Mouse (Mus musculus): ENCODE data around the gene Zzef1. TPM values are rescaled to one million over a fixed set of nuclear protein-coding genes. Genes with fewer than 3 reads are reported as not detected.
A peak's percentile ranks its signal among the peaks of the same experiment; 100 is the strongest.

The Zzef1 gene
- polyA plus RNA-seq, 1 experiment from 2014 or later: 14.3 TPM

GRCm38 (mm10) chr11:72926226-72926890, 130.3 kb downstream of the Zzef1 start:
- Histone ChIP-seq H3K4me1 (peaks cover 7% of the 10 kb centered on the region; the same call in 1 of the 2 replicates), H3K27ac (no peak overlapping the region), H3K4me2 (replicated peaks) (no peak overlapping the region), H3K27me3 (no peaks in the 10 kb centered on the region), H3K4me3 (no peak overlapping the region), H3K9ac (no peak overlapping the region), H3K36me3 (peaks cover 37% of the 10 kb centered on the region), H3K9me3 (replicated peaks) (no peaks in the 10 kb centered on the region)
- peak; percentile 54; the same call in 1 of the 2 replicates for ATAC-seq (ENCODE audit: low FRiP score)
- WGBS: 53% methylated on average over 13 of the region's 13 CpGs

- H3K9me3 ChIP-seq (replicated peaks): no peaks in the 10 kb centered on the region
- no peak for ATAC-seq (ENCODE audit: low FRiP score)
- WGBS: 66% methylated on average over 2 of the region's 2 CpGs
- H3K9ac ChIP-seq: no peak overlapping the region
- H3K27me3 ChIP-seq: no peaks in the 10 kb centered on the region
- no peak overlapping the region for H3K27ac ChIP-seq
- H3K4me3 ChIP-seq: no peak overlapping the region
- peaks cover 22% of the 10 kb centered on the region for H3K36me3 ChIP-seq
- no peaks in the 10 kb centered on the region; the same call in 1 of the 2 replicates for H3K4me1 ChIP-seq
- H3K4me2 ChIP-seq (replicated peaks): no peak overlapping the region
Observed at GRCm38 (mm10) chr11:72928516-72928915, 132.5 kb downstream of the Zzef1 start.

GRCm38 (mm10) chr11:72940208-72941143, 144.4 kb downstream of the Zzef1 start:
- no peak overlapping the region; the same call in 1 of the 2 replicates for H3K9ac ChIP-seq
- H3K36me3 ChIP-seq: no peaks in the 10 kb centered on the region
- no peaks in the 10 kb centered on the region for H3K9me3 ChIP-seq (replicated peaks)
- no peak overlapping the region for H3K27ac ChIP-seq
- H3K27me3 ChIP-seq: no peaks in the 10 kb centered on the region
- H3K4me3 ChIP-seq: peak overlapping the region; percentile 20
- ATAC-seq (ENCODE audit: low FRiP score): no peak
- peak overlapping the region; percentile 37 for H3K4me2 ChIP-seq (replicated peaks)
- H3K4me1 ChIP-seq: peaks cover 5% of the 10 kb centered on the region
- 34% methylated on average over 20 of the region's 20 CpGs for WGBS

- H3K27ac ChIP-seq: no peak overlapping the region
- 54% methylated on average over 7 of the region's 7 CpGs for WGBS
- no peak overlapping the region for H3K9ac ChIP-seq
- H3K36me3 ChIP-seq: no peaks in the 10 kb centered on the region
- H3K4me1 ChIP-seq: peaks cover 17% of the 10 kb centered on the region
- H3K9me3 ChIP-seq (replicated peaks): no peaks in the 10 kb centered on the region
- H3K27me3 ChIP-seq: no peaks in the 10 kb centered on the region
- no peak overlapping the region for H3K4me3 ChIP-seq
- ATAC-seq (ENCODE audit: low FRiP score): no peak
- H3K4me2 ChIP-seq (replicated peaks): no peak overlapping the region
Observed at GRCm38 (mm10) chr11:72944996-72945793, 149.2 kb downstream of the Zzef1 start.

GRCm38 (mm10) chr11:72945875-72946559, 150.0 kb downstream of the Zzef1 start:
- no peak for ATAC-seq (ENCODE audit: low FRiP score)
- no peak overlapping the region for H3K9ac ChIP-seq
- no peaks in the 10 kb centered on the region for H3K36me3 ChIP-seq
- no peak overlapping the region for H3K4me2 ChIP-seq (replicated peaks)
- H3K9me3 ChIP-seq (replicated peaks): no peaks in the 10 kb centered on the region
- H3K4me1 ChIP-seq: peaks cover 13% of the 10 kb centered on the region
- H3K4me3 ChIP-seq: no peak overlapping the region
- 57% methylated on average over 6 of the region's 6 CpGs for WGBS
- no peak overlapping the region for H3K27ac ChIP-seq
- no peaks in the 10 kb centered on the region for H3K27me3 ChIP-seq

GRCm38 (mm10) chr11:72946560-72947119, 150.6 kb downstream of the Zzef1 start:
- Histone ChIP-seq H3K4me3 (no peak overlapping the region), H3K36me3 (no peaks in the 10 kb centered on the region), H3K27ac (no peak overlapping the region), H3K27me3 (no peaks in the 10 kb centered on the region), H3K4me2 (replicated peaks) (no peak overlapping the region), H3K9me3 (replicated peaks) (no peaks in the 10 kb centered on the region), H3K9ac (no peak overlapping the region), H3K4me1 (peaks cover 13% of the 10 kb centered on the region)
- 50% methylated on average over 6 of the region's 6 CpGs for WGBS
- ATAC-seq (ENCODE audit: low FRiP score): no peak

- no peak for ATAC-seq (ENCODE audit: low FRiP score)
- no peak overlapping the region for H3K4me2 ChIP-seq (replicated peaks)
- H3K9ac ChIP-seq: 0 out of 2 replicates have a peak overlapping the region, but pooled peaks have one; percentile 27
- no peaks in the 10 kb centered on the region for H3K27me3 ChIP-seq
- H3K36me3 ChIP-seq: no peaks in the 10 kb centered on the region
- no peak overlapping the region for H3K4me3 ChIP-seq
- 28% methylated on average over 11 of the region's 11 CpGs for WGBS
- no peaks in the 10 kb centered on the region for H3K9me3 ChIP-seq (replicated peaks)
- H3K27ac ChIP-seq: no peak overlapping the region
- H3K4me1 ChIP-seq: peaks cover 13% of the 10 kb centered on the region; the same call in 1 of the 2 replicates
Observed at GRCm38 (mm10) chr11:72947840-72948239, 151.8 kb downstream of the Zzef1 start.

GRCm38 (mm10) chr11:72948254-72948653, 152.2 kb downstream of the Zzef1 start:
- no peaks in the 10 kb centered on the region for H3K27me3 ChIP-seq
- no peak for ATAC-seq (ENCODE audit: low FRiP score)
- H3K4me1 ChIP-seq: peaks cover 13% of the 10 kb centered on the region; the same call in 1 of the 2 replicates
- H3K27ac ChIP-seq: no peak overlapping the region
- no peak overlapping the region for H3K9ac ChIP-seq
- H3K4me3 ChIP-seq: no peak overlapping the region
- WGBS: 66% methylated on average over 7 of the region's 7 CpGs
- H3K36me3 ChIP-seq: no peaks in the 10 kb centered on the region
- H3K9me3 ChIP-seq (replicated peaks): no peaks in the 10 kb centered on the region
- no peak overlapping the region for H3K4me2 ChIP-seq (replicated peaks)

- Histone ChIP-seq H3K36me3 (no peaks in the 10 kb centered on the region), H3K4me1 (peaks cover 13% of the 10 kb centered on the region), H3K9ac (no peak overlapping the region), H3K27ac (no peak overlapping the region), H3K9me3 (replicated peaks) (no peaks in the 10 kb centered on the region), H3K4me3 (no peak overlapping the region), H3K27me3 (no peaks in the 10 kb centered on the region), H3K4me2 (replicated peaks) (no peak overlapping the region)
- ATAC-seq (ENCODE audit: low FRiP score): no peak
- 67% methylated on average over 22 of the region's 22 CpGs for WGBS
Observed at GRCm38 (mm10) chr11:72951137-72952000, 155.3 kb downstream of the Zzef1 start.

- Histone ChIP-seq H3K9ac (no peak overlapping the region), H3K4me1 (peaks cover 9% of the 10 kb centered on the region), H3K9me3 (replicated peaks) (no peaks in the 10 kb centered on the region), H3K27me3 (no peaks in the 10 kb centered on the region), H3K27ac (0 out of 2 replicates have a peak overlapping the region, but pooled peaks have one; percentile 13), H3K4me3 (no peak overlapping the region), H3K4me2 (replicated peaks) (no peak overlapping the region), H3K36me3 (no peaks in the 10 kb centered on the region)
- WGBS: 62% methylated on average over 3 of the region's 3 CpGs
- ATAC-seq (ENCODE audit: low FRiP score): no peak
Observed at GRCm38 (mm10) chr11:72952226-72952625, 156.2 kb downstream of the Zzef1 start.
